Mouse (Mus musculus): ENCODE data around the gene Stoml1. TPM values are rescaled to one million over a fixed set of nuclear protein-coding genes. Genes with fewer than 3 reads are reported as not detected.
"Not testable (repeated sequence)": the region's sequence is repeated elsewhere in the genome, so short reads cannot be mapped to it uniquely, and the experiment has no call there.

Gene Stoml1
- total RNA-seq, 4 experiments from 2014 or later, result 65.6 to 69.4 (median 67.4) TPM

GRCm38 (mm10) chr9:58241780-58242485 is 11.0 kb upstream of the Stoml1 start:
- no peak for DNase-seq (ENCODE audit: low spot score in 2 of 2)

- DNase-seq (ENCODE audit: low spot score in 2 of 2), result no peak
These were observed 10.3 kb upstream of the Stoml1 start for GRCm38 (mm10) chr9:58242696-58243095.

GRCm38 (mm10) chr9:58243696-58244095 is 9.3 kb upstream of the Stoml1 start:
- no peak for DNase-seq (ENCODE audit: low spot score in 2 of 2)

GRCm38 (mm10) chr9:58246083-58246591 is 6.8 kb upstream of the Stoml1 start:
- DNase-seq (ENCODE audit: low spot score in 2 of 2), result no peak

- peak; percentile 66 to 69 for DNase-seq (ENCODE audit: low spot score in 2 of 2)
These were observed 5.8 kb upstream of the Stoml1 start for GRCm38 (mm10) chr9:58247064-58247759.

- no peak for DNase-seq (ENCODE audit: low spot score in 2 of 2)
These were observed 4.1 kb upstream of the Stoml1 start for GRCm38 (mm10) chr9:58248746-58249413.

GRCm38 (mm10) chr9:58249592-58250192 is 3.3 kb upstream of the Stoml1 start, which contains the start of gene Pml:
TSS of gene Pml (minus strand) at chr9:58249786.
- peak in 1 of 2 experiments; percentile 47 for DNase-seq (ENCODE audit: low spot score in 2 of 2)

- no peak for DNase-seq (ENCODE audit: low spot score in 2 of 2)
These were observed 2.6 kb upstream of the Stoml1 start for GRCm38 (mm10) chr9:58250322-58250721.

- not testable (repeated sequence) for DNase-seq (ENCODE audit: low spot score in 2 of 2)
These were observed 2.2 kb upstream of the Stoml1 start for GRCm38 (mm10) chr9:58250730-58251129.

GRCm38 (mm10) chr9:58253805-58254122 is 800 bp downstream of the Stoml1 start:
- not testable (repeated sequence) for DNase-seq (ENCODE audit: low spot score in 2 of 2)

- no peak for DNase-seq (ENCODE audit: low spot score in 2 of 2)
These were observed 2.1 kb downstream of the Stoml1 start for GRCm38 (mm10) chr9:58255105-58255504.

GRCm38 (mm10) chr9:58255704-58256685 is 3.0 kb downstream of the Stoml1 start:
- DNase-seq (ENCODE audit: low spot score in 2 of 2), result no peak

- DNase-seq (ENCODE audit: low spot score in 2 of 2), result no peak
These were observed 9.5 kb downstream of the Stoml1 start for GRCm38 (mm10) chr9:58262507-58262906.

GRCm38 (mm10) chr9:58265368-58265767 is 12.4 kb downstream of the Stoml1 start:
- no peak for DNase-seq (ENCODE audit: low spot score in 2 of 2)

- DNase-seq (ENCODE audit: low spot score in 2 of 2), result no peak
These were observed 13.6 kb downstream of the Stoml1 start for GRCm38 (mm10) chr9:58266571-58267011.

- no peak for DNase-seq (ENCODE audit: low spot score in 2 of 2)
These were observed 14.1 kb downstream of the Stoml1 start for GRCm38 (mm10) chr9:58267046-58267445.

GRCm38 (mm10) chr9:58268384-58269313 is 15.7 kb downstream of the Stoml1 start:
- no peak for DNase-seq (ENCODE audit: low spot score in 2 of 2)

GRCm38 (mm10) chr9:58270081-58270480 is 17.1 kb downstream of the Stoml1 start:
- DNase-seq (ENCODE audit: low spot score in 2 of 2), result no peak

- no peak for DNase-seq (ENCODE audit: low spot score in 2 of 2)
These were observed 18.1 kb downstream of the Stoml1 start for GRCm38 (mm10) chr9:58271109-58271508.
